Mouse (Mus musculus): ENCODE data around the gene Gsg1. TPM values are rescaled to one million over a fixed set of nuclear protein-coding genes. Genes with fewer than 3 reads are reported as not detected.

Gene Gsg1
- polyA plus RNA-seq, 1 experiment from 2014 or later = 0.64 TPM

- DNase-seq (ENCODE audit: low spot score) = no peak
Measured at GRCm38 (mm10) chr6:135262565-135262964, 8.4 kb upstream of the Gsg1 start.

GRCm38 (mm10) chr6:135261124-135261523 lies 7.0 kb upstream of the Gsg1 start:
- DNase-seq (ENCODE audit: low spot score) = no peak

GRCm38 (mm10) chr6:135260435-135260834 lies 6.3 kb upstream of the Gsg1 start:
- DNase-seq (ENCODE audit: low spot score) = no peak

GRCm38 (mm10) chr6:135252728-135253077 lies 1.4 kb downstream of the Gsg1 start:
- peak; percentile 48 for DNase-seq (ENCODE audit: low spot score)

GRCm38 (mm10) chr6:135251849-135252727 lies 2.1 kb downstream of the Gsg1 start:
- no peak for DNase-seq (ENCODE audit: low spot score)

- DNase-seq (ENCODE audit: low spot score) = no peak
Measured at GRCm38 (mm10) chr6:135250926-135251699, 3.0 kb downstream of the Gsg1 start.

GRCm38 (mm10) chr6:135249846-135250531 lies 4.2 kb downstream of the Gsg1 start:
- peak; percentile 73 for DNase-seq (ENCODE audit: low spot score)

GRCm38 (mm10) chr6:135247861-135248260 lies 6.3 kb downstream of the Gsg1 start:
- no peak for DNase-seq (ENCODE audit: low spot score)

GRCm38 (mm10) chr6:135245586-135245985 lies 8.6 kb downstream of the Gsg1 start:
- no peak for DNase-seq (ENCODE audit: low spot score)

GRCm38 (mm10) chr6:135240361-135240760 lies 13.8 kb downstream of the Gsg1 start:
- DNase-seq (ENCODE audit: low spot score) = no peak

- no peak for DNase-seq (ENCODE audit: low spot score)
Measured at GRCm38 (mm10) chr6:135238211-135238610, 15.9 kb downstream of the Gsg1 start.

- peak; percentile 65 for DNase-seq (ENCODE audit: low spot score)
Measured at GRCm38 (mm10) chr6:135237326-135237725, 16.8 kb downstream of the Gsg1 start.

GRCm38 (mm10) chr6:135236576-135236975 lies 17.6 kb downstream of the Gsg1 start:
- no peak for DNase-seq (ENCODE audit: low spot score)

GRCm38 (mm10) chr6:135235742-135236141 lies 18.4 kb downstream of the Gsg1 start:
- DNase-seq (ENCODE audit: low spot score) = no peak

- DNase-seq (ENCODE audit: low spot score) = no peak
Measured at GRCm38 (mm10) chr6:135232443-135233182, 21.5 kb downstream of the Gsg1 start.

- DNase-seq (ENCODE audit: low spot score) = no peak
Measured at GRCm38 (mm10) chr6:135230586-135230985, 23.6 kb downstream of the Gsg1 start.

- DNase-seq (ENCODE audit: low spot score) = peak; percentile 64
Measured at GRCm38 (mm10) chr6:135228465-135228941, 25.6 kb downstream of the Gsg1 start.

- DNase-seq (ENCODE audit: low spot score) = no peak
Measured at GRCm38 (mm10) chr6:135223786-135224416, 30.2 kb downstream of the Gsg1 start.

- no peak for DNase-seq (ENCODE audit: low spot score)
Measured at GRCm38 (mm10) chr6:135219916-135220315, 34.2 kb downstream of the Gsg1 start.

- peak; percentile 85 for DNase-seq (ENCODE audit: low spot score)
Measured at GRCm38 (mm10) chr6:135218330-135218729, 35.8 kb downstream of the Gsg1 start.

All from thymus, postnatal 0 days (tissue).